28 mouse cellular contexts compared by ENCODE assay signal in the genomic region with DNA sequence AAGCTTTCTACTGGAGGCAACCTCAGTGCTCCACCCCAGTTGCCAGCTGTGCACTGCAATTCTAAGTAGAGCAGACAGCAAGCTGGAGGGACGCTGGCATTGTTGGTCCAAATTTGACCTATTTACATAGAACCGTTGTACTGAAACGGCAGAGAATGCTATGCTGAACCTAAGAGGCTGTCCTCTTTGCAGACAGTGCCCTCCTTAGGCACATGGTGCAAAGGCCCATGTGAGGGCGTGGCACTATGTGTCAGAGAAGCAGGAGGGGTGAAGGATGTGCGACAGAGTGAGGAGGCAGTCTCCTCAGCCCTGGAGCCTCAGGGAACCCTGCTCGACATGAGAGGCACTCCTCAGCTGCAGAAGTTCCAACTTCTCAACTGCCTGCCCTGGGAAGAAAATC. TPM values are rescaled to one million over a fixed set of nuclear protein-coding genes. Genes with fewer than 3 reads are reported as not detected.
DNase-seq lines count a peak whose midpoint lies in the region; ATAC-seq and TF ChIP-seq lines count a peak whose summit lies in the region.
"Had no signal": no experiment of that assay in that cellular context is flagged by ENCODE, and none has a peak within 500 bp of the region (broad histone marks: within the 10 kb centered on the region; RNA-seq: fewer than 3 reads in every experiment).

No protein-coding gene starts in this region.

- intact Hi-C loops in left cerebral cortex, adult 2 months (cut with DNase I), result no loop called here

- no peak overlapping the region for H3K4me3 ChIP-seq in left cerebral cortex, adult 2 months
- H3K4me3 ChIP-seq: embryonic facial prominence, embryonic 12.5 days; embryonic facial prominence, embryonic 15.5 days; heart, embryonic 12.5 days; heart, embryonic 15.5 days; hindbrain, embryonic 10.5 days; hindbrain, embryonic 13.5 days had no signal

- H3K27ac ChIP-seq in left cerebral cortex, adult 2 months, result peak overlapping the region; percentile 73
- H3K27ac ChIP-seq: embryonic facial prominence, embryonic 12.5 days; embryonic facial prominence, embryonic 15.5 days; heart, embryonic 15.5 days; hindbrain, embryonic 10.5 days; hindbrain, embryonic 13.5 days had no signal

- ATAC-seq in megakaryocyte, adult 5-6 weeks (ENCODE audit: poor library complexity, severe bottlenecking), result no peak
- ATAC-seq: forebrain, embryonic 14.5 days; forebrain, postnatal 0 days; hindbrain, embryonic 16.5 days; Patski had no signal

- DNase-seq in heart, adult 11 months, result peak; percentile 65
- no peak for DNase-seq in heart, adult 9 months (ENCODE audit: low spot score in 2 of 2)
- DNase-seq in left cerebral cortex, adult 2 months (ENCODE audit: extremely low spot score in 1 of 2, low spot score in 2 of 2), result no peak
- DNase-seq in left cerebral cortex, adult 18-20 months (ENCODE audit: low spot score in 2 of 2), result no peak
- peak; percentile 58 for DNase-seq in brain, adult 2 months (ENCODE audit: low read depth, low spot score)
- peak; percentile 25 for DNase-seq in retina, postnatal 1 day
- no peak for DNase-seq in right cerebral cortex, adult 18-20 months
- DNase-seq: adrenal gland, adult 2 months; adrenal gland, postnatal 14 days; B cell, adult 2 months; cerebellum, adult 18-20 months; cerebellum, adult 9-10 months; cerebellum, postnatal 14 days; forebrain, postnatal 0 days; gastrocnemius, postnatal 10 days; gastrocnemius, postnatal 36 days; heart, postnatal 10 days; heart, postnatal 36 days had no signal

- no peak for TF ChIP-seq CTCF in left cerebral cortex, adult 2 months (IDR thresholded peaks at IDR 0.05)

RNA-seq across cellular contexts. Expression of a gene that starts 40.0 kb away (rescaled TPM):
- 10 to 100 TPM; 75.9 to 80.7 TPM for total RNA-seq in left cerebral cortex, adult 2 months (2021)
- total RNA-seq in left cerebral cortex, adult 18-20 months (2021), result 10 to 100 TPM; 70.9 to 74.1 TPM
- total RNA-seq in megakaryocyte, adult 5-6 weeks (2015), result 8.5 and 9.5 TPM in 2 replicates
- total RNA-seq in megakaryocyte, adult 5-6 weeks (2017), result 14.2 and 15.4 TPM in 2 replicates

Comparison
In these comparisons a context has a peak if more than half of its experiments do, and no peak if none do; other contexts are left out.
1. DNase-seq: peak in heart, adult 11 months (single experiment), brain, adult 2 months (single experiment) and retina, postnatal 1 day (single experiment); none in heart, adult 9 months (0 of 2), left cerebral cortex, adult 2 months (0 of 2), left cerebral cortex, adult 18-20 months (0 of 2) and right cerebral cortex, adult 18-20 months (single experiment).
2. RNA of a gene that starts 40.0 kb away (total RNA-seq): 75.9 to 80.7 TPM in left cerebral cortex, adult 2 months and 70.9 to 74.1 TPM in left cerebral cortex, adult 18-20 months; 8.5 to 15.4 TPM in megakaryocyte, adult 5-6 weeks; every median in the first group is over 4 times any median in the second.